Comparison of ENCODE assay signal across 18 mouse cellular contexts in genomic region chr2:112373141-112373540, GRCm38 (mm10). TPM values are rescaled to one million over a fixed set of nuclear protein-coding genes. Genes with fewer than 3 reads are reported as not detected.
DNase-seq lines count a peak whose midpoint lies in the region; ATAC-seq lines count a peak whose summit lies in the region.
"Had no signal": no experiment of that assay in that cellular context is flagged by ENCODE, and none has a peak within 500 bp of the region (broad histone marks: within the 10 kb centered on the region; RNA-seq: fewer than 3 reads in every experiment).

No protein-coding gene starts in this region.

- H3K27ac ChIP-seq in heart, embryonic 12.5 days (ENCODE audit: poor library complexity, severe bottlenecking) = no peak overlapping the region
- H3K27ac ChIP-seq: macrophage; midbrain, embryonic 13.5 days; neural tube, embryonic 12.5 days had no signal

- ATAC-seq in heart, embryonic 12.5 days (ENCODE audit: insufficient number of reproducible peaks, low FRiP score) = no peak
- ATAC-seq in monocyte, adult 5-6 weeks (replicated peaks; ENCODE audit: insufficient number of reproducible peaks, low FRiP score, low TSS enrichment, poor library complexity, severe bottlenecking) = no peak
- ATAC-seq: activated CD4-positive, CD25-positive, alpha-beta regulatory T cell, adult 4 months; midbrain, embryonic 13.5 days had no signal

- no peaks in the 10 kb centered on the region for H3K9me3 ChIP-seq in heart, embryonic 12.5 days (replicated peaks)
- H3K9me3 ChIP-seq: midbrain, embryonic 13.5 days; neural tube, embryonic 12.5 days had no signal

- H3K4me2 ChIP-seq in heart, embryonic 12.5 days = no peak overlapping the region
- H3K4me2 ChIP-seq: midbrain, embryonic 13.5 days; neural tube, embryonic 12.5 days had no signal

- H3K27me3 ChIP-seq in heart, embryonic 12.5 days (replicated peaks) = no peaks in the 10 kb centered on the region
- H3K27me3 ChIP-seq: neural tube, embryonic 12.5 days had no signal

- no peak overlapping the region for H3K9ac ChIP-seq in heart, embryonic 12.5 days
- H3K9ac ChIP-seq: midbrain, embryonic 13.5 days; neural tube, embryonic 12.5 days had no signal

- DNase-seq in adrenal gland, adult 2 months = peak; percentile 49
- DNase-seq in adrenal gland, adult 18-20 months (ENCODE audit: low spot score in 2 of 2) = no peak
- peak; percentile 4 for DNase-seq in heart, postnatal 25 days (ENCODE audit: low spot score)
- peak; percentile 99 for DNase-seq in 3T3-L1 (ENCODE audit: low read depth, low spot score)
- DNase-seq in fat pad, adult 2 months (ENCODE audit: extremely low read depth, low read depth, low spot score) = peak; percentile 94
- DNase-seq in right cerebral cortex, adult 2 months (ENCODE audit: low spot score in 2 of 2) = no peak
- DNase-seq: B cell, adult 2 months; cerebellum, adult 9-11 months; embryo, embryonic 11 days; kidney, adult 9 months; liver; thymus, postnatal 36 days had no signal

- WGBS in heart, embryonic 12.5 days = 53% methylated on average over 4 of the region's 4 CpGs

- intact Hi-C loops in heart, postnatal 25 days (cut with DNase I) = no loop called here

- H3K4me1 ChIP-seq in heart, embryonic 12.5 days (replicated peaks) = no peaks in the 10 kb centered on the region
- H3K4me1 ChIP-seq: neural tube, embryonic 12.5 days had no signal

- no peaks in the 10 kb centered on the region for H3K36me3 ChIP-seq in heart, embryonic 12.5 days
- H3K36me3 ChIP-seq: midbrain, embryonic 13.5 days; neural tube, embryonic 12.5 days had no signal

- H3K4me3 ChIP-seq in heart, embryonic 12.5 days = no peak overlapping the region
- H3K4me3 ChIP-seq: midbrain, embryonic 13.5 days; neural tube, embryonic 12.5 days had no signal

RNA-seq across cellular contexts. Expression of gene Emc4, which starts 5.3 kb away (rescaled TPM):
- total RNA-seq in adrenal gland, adult 2 months (2021) = 10 to 100 TPM; 86.4 to 98.8 TPM
- 71.4 and 74.1 TPM in 2 replicates for polyA plus RNA-seq in adrenal gland, adult 2 months (2012; rRNA removed)
- 10 to 100 TPM; 95.1 to 98.0 TPM for total RNA-seq in adrenal gland, adult 18-20 months (2021)
- 10 to 100 TPM; 60.5 to 61.0 TPM for total RNA-seq in heart, postnatal 25 days (2021)
- 86.2 and 91.4 TPM in 2 replicates for polyA plus RNA-seq in heart, embryonic 12.5 days (2016; fragmentation: Nextera tagmentation; extraction: Ambion mirVana)
- total RNA-seq in monocyte, adult 5-6 weeks (2017) = 33.5 to 44.1 TPM (median 34.3 TPM) in 3 replicates

RNA-seq across cellular contexts. Expression of gene Katnbl1, which starts 5.9 kb away (rescaled TPM):
- total RNA-seq in adrenal gland, adult 2 months (2021) = 10 to 100 TPM; 10.4 to 10.5 TPM
- polyA plus RNA-seq in adrenal gland, adult 2 months (2012; rRNA removed) = 0.30 and 0.35 TPM in 2 replicates
- 10 to 100 TPM; 10.0 to 11.3 TPM for total RNA-seq in adrenal gland, adult 18-20 months (2021)
- total RNA-seq in heart, postnatal 25 days (2021) = 1 to 10 TPM; 4.6 to 4.7 TPM
- 28.1 and 29.3 TPM in 2 replicates for polyA plus RNA-seq in heart, embryonic 12.5 days (2016; fragmentation: Nextera tagmentation; extraction: Ambion mirVana)
- 11.0 to 20.2 TPM (median 14.8 TPM) in 3 replicates for total RNA-seq in monocyte, adult 5-6 weeks (2017)

Comparison
In these comparisons a context has a peak if more than half of its experiments do, and no peak if none do; other contexts are left out.
1. DNase-seq: peak in adrenal gland, adult 2 months (single experiment), heart, postnatal 25 days (single experiment), 3T3-L1 (single experiment) and fat pad, adult 2 months (single experiment); none in adrenal gland, adult 18-20 months (0 of 2) and right cerebral cortex, adult 2 months (0 of 2).